8 mouse cellular contexts compared by ENCODE assay signal in the genomic region with DNA sequence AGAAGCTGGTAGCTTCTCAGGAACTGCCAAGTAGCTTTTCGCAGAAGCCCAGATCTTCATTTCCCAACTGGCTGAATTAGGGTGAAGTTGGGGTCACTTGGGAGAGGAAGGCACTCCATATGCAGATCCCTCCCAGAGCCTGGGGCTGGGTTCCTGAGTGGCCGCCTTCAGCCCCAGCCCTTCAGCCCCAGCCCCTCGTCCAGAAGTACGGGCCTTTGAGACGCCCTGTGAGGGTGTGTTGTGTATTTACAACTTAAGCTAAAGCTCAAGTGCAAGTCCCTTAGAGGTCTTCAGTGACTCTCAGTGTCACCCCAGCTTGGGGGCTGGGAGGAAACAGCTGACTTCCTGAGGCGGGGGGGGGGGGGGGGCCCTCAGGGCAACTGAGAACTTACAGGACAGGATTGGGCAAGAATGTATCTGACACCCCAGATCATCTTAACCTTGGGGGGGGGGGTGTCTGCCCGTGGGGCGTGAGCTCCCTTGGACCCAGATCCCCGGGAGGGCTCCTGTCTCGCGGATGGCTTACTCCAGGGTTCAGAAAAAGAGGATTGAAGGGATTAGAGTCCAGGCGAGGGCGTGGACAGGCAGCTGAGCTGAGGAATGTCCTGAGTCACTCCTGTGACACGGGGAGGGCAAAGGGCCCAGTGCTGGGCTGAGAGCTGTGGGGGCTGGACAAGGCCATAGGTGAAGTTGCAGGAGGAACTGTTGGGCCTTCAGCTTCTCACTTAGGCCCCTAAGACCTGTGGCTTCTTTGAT. TPM values are rescaled to one million over a fixed set of nuclear protein-coding genes. Genes with fewer than 3 reads are reported as not detected.
DNase-seq lines count a peak whose midpoint lies in the region; ATAC-seq and TF ChIP-seq lines count a peak whose summit lies in the region.

No protein-coding gene starts in this region.

- 24% methylated on average over 14 of the region's 14 CpGs for WGBS in kidney, adult 2 months
- WGBS in lung, embryonic 16.5 days: 28% methylated on average over 13 of the region's 14 CpGs
- 39% methylated on average over 14 of the region's 14 CpGs for WGBS in stomach, embryonic 16.5 days

- no peak for TF ChIP-seq POLR2A in kidney, adult 2 months (IDR thresholded peaks at IDR 0.05; ENCODE audit: low read depth, low read length)

- H3K4me3 ChIP-seq in kidney, adult 2 months (ENCODE audit: insufficient read depth, low read depth, low read length): no peak overlapping the region
- no peak overlapping the region for H3K4me3 ChIP-seq in lung, embryonic 16.5 days (ENCODE audit: low read length)
- H3K4me3 ChIP-seq in stomach, embryonic 16.5 days (replicated peaks; ENCODE audit: low read length): no peak overlapping the region

- no peak for ATAC-seq in lung, embryonic 16.5 days (ENCODE audit: low read depth)
- no peak for ATAC-seq in stomach, embryonic 16.5 days (ENCODE audit: insufficient read depth, low FRiP score)

- TF ChIP-seq CTCF in kidney, adult 2 months (conservative IDR thresholded peaks at IDR 0.05; ENCODE audit: insufficient read depth, insufficient read length, low read depth, low read length): no peak

- no peaks in the 10 kb centered on the region; the same call in 1 of the 2 replicates for H3K36me3 ChIP-seq in kidney, adult 2 months (ENCODE audit: control insufficient read depth, insufficient read depth, low read length)
- H3K36me3 ChIP-seq in lung, embryonic 16.5 days (ENCODE audit: control insufficient read depth, insufficient read depth, low read length): peaks cover 9% of the 10 kb centered on the region
- peaks cover 6% of the 10 kb centered on the region; the same call in 1 of the 2 replicates for H3K36me3 ChIP-seq in stomach, embryonic 16.5 days (ENCODE audit: control insufficient read depth, insufficient read depth, low read length)

- peaks cover 36% of the 10 kb centered on the region for H3K4me1 ChIP-seq in kidney, adult 2 months (ENCODE audit: control insufficient read depth, insufficient read depth, low read length)
- peaks cover 39% of the 10 kb centered on the region for H3K4me1 ChIP-seq in lung, embryonic 16.5 days (replicated peaks; ENCODE audit: control insufficient read depth, insufficient read depth, low read length)
- peaks cover 40% of the 10 kb centered on the region for H3K4me1 ChIP-seq in stomach, embryonic 16.5 days (ENCODE audit: control insufficient read depth, insufficient read depth, low read length)

- H3K9me3 ChIP-seq in lung, embryonic 16.5 days (ENCODE audit: control insufficient read depth, low read length): no peaks in the 10 kb centered on the region
- H3K9me3 ChIP-seq in stomach, embryonic 16.5 days (replicated peaks; ENCODE audit: control insufficient read depth, low read length): no peaks in the 10 kb centered on the region

- peak; percentile 55 for DNase-seq in urinary bladder, postnatal 25 days (ENCODE audit: low spot score)
- DNase-seq in urinary bladder, postnatal 10 days (ENCODE audit: low spot score): no peak
- peak; percentile 70 for DNase-seq in gastrocnemius, postnatal 25 days
- peak; percentile 95 for DNase-seq in kidney, adult 2 months
- DNase-seq in cerebellum, postnatal 10 days: no peak
- no peak for DNase-seq in right cerebral cortex, postnatal 36 days (ENCODE audit: low spot score in 2 of 2)

- H3K4me2 ChIP-seq in lung, embryonic 16.5 days (ENCODE audit: low read depth, low read length): peak overlapping the region; percentile 14; the same call in 1 of the 2 replicates
- 0 out of 2 replicates have a peak overlapping the region, but pooled peaks have one; percentile 10 for H3K4me2 ChIP-seq in stomach, embryonic 16.5 days (ENCODE audit: low read depth, low read length)

- no peaks in the 10 kb centered on the region for H3K27me3 ChIP-seq in kidney, adult 2 months (replicated peaks; ENCODE audit: control insufficient read depth, insufficient read depth, low read length)
- no peaks in the 10 kb centered on the region for H3K27me3 ChIP-seq in lung, embryonic 16.5 days (ENCODE audit: control insufficient read depth, insufficient read depth, low read depth, low read length)
- no peaks in the 10 kb centered on the region for H3K27me3 ChIP-seq in stomach, embryonic 16.5 days (ENCODE audit: control insufficient read depth, insufficient read depth, low read length)

- peak overlapping the region; percentile 92 for H3K27ac ChIP-seq in kidney, adult 2 months (ENCODE audit: insufficient read depth, low read depth, low read length)
- peak overlapping the region; percentile 87 for H3K27ac ChIP-seq in lung, embryonic 16.5 days (ENCODE audit: low read length)
- H3K27ac ChIP-seq in stomach, embryonic 16.5 days (ENCODE audit: low read length): peak overlapping the region; percentile 76

- H3K9ac ChIP-seq in lung, embryonic 16.5 days (ENCODE audit: low read length): peak overlapping the region; percentile 51
- H3K9ac ChIP-seq in stomach, embryonic 16.5 days (ENCODE audit: low read length): peak overlapping the region; percentile 50

RNA-seq across cellular contexts. Expression of a gene that starts 4.8 kb away (rescaled TPM):
- 100 to 1,000 TPM; 527 to 618 TPM for total RNA-seq in gastrocnemius, postnatal 25 days (2021)
- 1,431 and 1,557 TPM in 2 replicates for polyA plus RNA-seq in kidney, adult 2 months (2012; rRNA removed)
- 554 and 585 TPM in 2 replicates for polyA plus RNA-seq in lung, embryonic 16.5 days (2015; fragmentation: Nextera tagmentation; extraction: Ambion mirVana)
- 445 and 507 TPM in 2 replicates for polyA plus RNA-seq in stomach, embryonic 16.5 days (2015; fragmentation: Nextera tagmentation; extraction: Ambion mirVana)

RNA-seq across cellular contexts. Expression of a gene that starts 12.2 kb away (rescaled TPM):
- 10 to 100 TPM; 43.2 to 45.5 TPM for total RNA-seq in gastrocnemius, postnatal 25 days (2021)
- polyA plus RNA-seq in kidney, adult 2 months (2012; rRNA removed): 230 and 235 TPM in 2 replicates
- polyA plus RNA-seq in lung, embryonic 16.5 days (2015; fragmentation: Nextera tagmentation; extraction: Ambion mirVana): 194 and 210 TPM in 2 replicates
- 174 and 180 TPM in 2 replicates for polyA plus RNA-seq in stomach, embryonic 16.5 days (2015; fragmentation: Nextera tagmentation; extraction: Ambion mirVana)

RNA-seq across cellular contexts. Expression of a gene that starts 35.3 kb away (rescaled TPM):
- 1 to 10 TPM; 1.0 to 2.1 TPM for total RNA-seq in gastrocnemius, postnatal 25 days (2021)
- 9.6 and 25.5 TPM in 2 replicates for polyA plus RNA-seq in kidney, adult 2 months (2012; rRNA removed)
- 18.1 and 21.8 TPM in 2 replicates for polyA plus RNA-seq in lung, embryonic 16.5 days (2015; fragmentation: Nextera tagmentation; extraction: Ambion mirVana)
- polyA plus RNA-seq in stomach, embryonic 16.5 days (2015; fragmentation: Nextera tagmentation; extraction: Ambion mirVana): 7.8 and 9.7 TPM in 2 replicates

RNA-seq across cellular contexts. Expression of a gene that starts 53.6 kb away (rescaled TPM):
- total RNA-seq in gastrocnemius, postnatal 25 days (2021): 1 to 10 TPM; 5.6 to 6.7 TPM
- polyA plus RNA-seq in kidney, adult 2 months (2012; rRNA removed): 27.7 and 30.8 TPM in 2 replicates
- 18.7 and 19.1 TPM in 2 replicates for polyA plus RNA-seq in lung, embryonic 16.5 days (2015; fragmentation: Nextera tagmentation; extraction: Ambion mirVana)
- 17.2 and 19.0 TPM in 2 replicates for polyA plus RNA-seq in stomach, embryonic 16.5 days (2015; fragmentation: Nextera tagmentation; extraction: Ambion mirVana)

RNA-seq across cellular contexts. Expression of a gene that starts 55.5 kb away (rescaled TPM):
- total RNA-seq in gastrocnemius, postnatal 25 days (2021): 1 to 10 TPM; 4.9 to 5.7 TPM
- polyA plus RNA-seq in kidney, adult 2 months (2012; rRNA removed): 10.6 and 11.8 TPM in 2 replicates
- polyA plus RNA-seq in lung, embryonic 16.5 days (2015; fragmentation: Nextera tagmentation; extraction: Ambion mirVana): 4.9 and 5.6 TPM in 2 replicates
- 6.3 and 7.4 TPM in 2 replicates for polyA plus RNA-seq in stomach, embryonic 16.5 days (2015; fragmentation: Nextera tagmentation; extraction: Ambion mirVana)

Comparison
In these comparisons a context has a peak if more than half of its experiments do, and no peak if none do; other contexts are left out.
1. DNase-seq: peak in urinary bladder, postnatal 25 days (single experiment), gastrocnemius, postnatal 25 days (single experiment) and kidney, adult 2 months (single experiment); none in urinary bladder, postnatal 10 days (single experiment), cerebellum, postnatal 10 days (0 of 2) and right cerebral cortex, postnatal 36 days (0 of 2).
2. Peak in every context shown above with its lines, with median percentiles within 50 percentile points of each other: H3K27ac ChIP-seq.